Mouse (Mus musculus): ENCODE measurements around the gene Pgs1.
A peak's percentile ranks its signal among the peaks of the same experiment; 100 is the strongest.

The Pgs1 gene

DNA sequence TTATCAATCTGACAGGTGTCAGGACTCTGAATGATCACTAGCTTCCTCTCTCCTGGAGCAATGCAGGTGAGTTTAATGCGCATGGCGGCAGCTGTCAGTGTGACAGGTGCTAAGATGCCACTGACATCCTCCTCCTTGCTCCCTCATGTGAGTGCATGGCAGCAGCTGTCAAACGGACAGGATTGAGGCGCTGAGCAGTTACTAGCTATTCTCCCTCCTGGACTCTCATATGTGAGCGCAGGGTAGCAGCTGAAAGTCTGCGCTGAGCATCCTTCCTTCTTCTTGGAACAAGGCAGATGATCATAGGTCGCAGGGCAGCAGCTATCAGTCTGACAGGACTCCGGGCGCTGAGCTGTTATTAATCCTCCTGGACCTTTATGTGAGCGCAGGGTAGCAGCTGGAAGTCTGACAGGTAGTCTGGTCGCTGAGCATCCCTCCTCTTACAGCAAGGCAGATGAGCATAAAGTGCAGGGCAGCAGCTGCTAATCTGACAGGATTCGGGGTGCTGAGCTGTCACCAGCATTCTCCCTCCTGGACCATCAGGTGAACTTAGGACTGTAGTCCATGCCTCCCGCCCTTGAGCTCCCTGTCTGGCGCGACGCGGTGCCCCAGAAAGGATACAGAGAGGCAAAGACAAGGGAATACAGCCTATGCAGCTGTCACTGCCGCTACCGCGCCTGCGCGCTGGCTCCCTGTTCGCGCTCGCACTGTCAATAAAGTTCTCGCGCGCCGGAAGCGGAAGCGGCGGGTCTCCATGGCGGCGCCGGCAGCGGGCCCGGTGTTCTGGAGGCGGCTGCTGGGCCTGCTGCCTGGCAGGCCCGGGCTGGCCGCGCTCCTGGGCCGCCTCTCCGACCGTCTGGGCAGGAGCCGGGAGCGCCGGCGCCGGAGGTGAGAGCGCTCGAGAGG, at the start of gene Pgs1:
Gene Pgs1 (plus strand): TSS at position 167 of the 906 bp plus-strand sequence.
- peak; percentile 78 to 85 for DNase-seq (ENCODE audit: low spot score in 2 of 2)

DNA sequence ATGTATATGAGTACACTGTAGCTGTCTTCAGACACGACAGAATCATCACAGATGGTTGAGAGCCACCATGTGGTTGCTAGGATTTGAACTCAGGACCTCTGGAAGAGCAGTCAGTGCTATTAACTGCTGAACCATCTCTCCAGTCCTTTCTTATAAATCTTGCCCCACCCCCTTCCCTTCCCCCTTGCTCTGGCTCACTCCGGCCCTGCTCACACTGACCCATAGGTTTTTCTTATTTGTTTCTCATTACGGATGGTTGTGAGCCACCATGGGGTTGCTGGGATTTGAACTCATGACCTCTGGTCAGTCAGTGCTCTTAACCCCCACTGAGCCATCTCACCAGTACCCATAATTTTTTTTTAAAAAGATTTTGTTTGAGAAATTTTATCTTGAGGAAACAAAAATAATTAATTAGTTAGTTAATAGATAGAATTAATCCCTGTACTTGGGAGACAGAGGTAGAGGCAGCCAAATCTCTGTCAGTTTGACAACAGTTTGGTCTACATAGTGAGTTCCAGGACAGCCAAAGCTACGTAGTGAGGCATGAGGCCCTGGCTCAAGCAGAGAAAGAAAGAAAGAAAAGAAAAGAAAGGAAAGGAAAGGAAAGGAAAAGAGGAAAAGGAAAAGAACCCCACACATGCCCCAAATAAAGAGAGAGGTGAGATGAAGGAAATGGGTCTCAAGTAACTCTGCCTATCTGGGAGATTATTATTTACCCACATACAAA, 46.9 kb upstream of the Pgs1 start:
- no peak for DNase-seq (ENCODE audit: low spot score in 2 of 2)

DNA sequence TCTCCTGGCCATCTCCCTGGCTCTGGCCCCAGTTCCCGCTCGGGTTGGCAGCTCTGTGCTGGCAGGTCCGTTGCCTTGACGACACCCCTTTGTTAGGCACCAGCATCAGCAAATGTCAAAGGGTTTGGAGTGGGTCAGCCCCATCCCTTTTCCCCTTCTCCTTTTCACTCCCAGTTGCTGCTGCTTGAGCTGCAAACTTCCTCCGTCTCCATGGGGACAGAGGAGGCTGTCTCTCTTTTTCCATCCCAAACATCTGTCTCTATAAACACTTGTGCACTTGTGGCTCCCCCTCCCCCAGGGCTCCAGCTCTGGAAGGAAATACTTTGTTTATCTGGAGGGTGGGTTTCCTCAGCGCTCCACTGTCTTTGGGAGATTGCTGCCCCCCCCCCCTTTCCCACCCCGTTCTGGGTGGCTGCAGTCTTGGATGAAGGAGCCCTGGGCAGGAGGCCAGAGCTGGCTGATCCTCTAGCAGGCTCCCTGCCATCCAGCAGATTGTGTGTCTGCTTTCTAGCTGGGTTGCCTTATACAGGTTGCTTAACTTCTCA, 46.3 kb upstream of the Pgs1 start:
- DNase-seq (ENCODE audit: low spot score in 2 of 2): no peak

DNA sequence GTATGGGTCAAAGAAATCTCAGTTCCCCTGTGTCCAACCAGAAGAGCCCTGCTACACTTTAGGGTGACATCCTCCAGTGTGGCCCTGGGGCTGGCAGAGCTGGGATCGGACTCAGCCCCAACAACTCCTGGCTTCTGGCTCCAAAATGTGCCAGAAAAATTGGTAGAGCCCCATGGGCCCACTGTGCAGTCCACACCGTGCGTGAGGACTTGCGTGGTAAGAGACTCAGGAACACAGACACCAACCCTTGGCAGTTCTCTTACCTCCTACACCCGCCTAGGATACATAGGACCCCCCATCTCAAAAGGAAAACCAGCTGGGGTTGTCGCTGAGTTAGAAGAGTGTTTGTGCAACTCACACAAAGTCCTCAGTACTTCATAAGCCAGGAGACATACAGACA, 45.2 kb upstream of the Pgs1 start:
- no peak for DNase-seq (ENCODE audit: low spot score in 2 of 2)

DNA sequence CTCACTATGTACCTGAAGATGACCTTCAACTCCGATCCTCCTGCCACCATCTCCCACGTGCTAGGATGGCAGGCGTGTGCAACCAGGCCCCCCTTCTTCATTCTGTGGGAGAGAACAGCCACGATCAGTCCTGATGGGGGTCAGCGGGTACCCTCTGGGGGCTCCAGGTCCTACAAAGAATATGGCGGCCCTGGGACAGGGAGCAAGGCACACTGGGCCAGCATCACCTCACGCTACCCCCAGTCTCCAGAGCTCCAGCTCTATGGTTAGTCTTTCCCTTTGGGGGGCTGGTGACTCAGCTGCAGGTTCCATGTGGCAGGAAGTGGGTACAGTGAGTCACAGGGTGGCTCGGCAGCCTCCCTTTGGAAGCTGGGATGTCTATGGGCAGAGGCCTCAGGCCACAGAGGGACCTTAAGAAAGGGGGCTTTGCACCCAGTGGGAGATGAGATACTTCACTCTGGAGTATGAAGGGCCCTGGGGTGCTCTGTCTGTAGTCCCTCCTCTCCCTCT, 44.7 kb upstream of the Pgs1 start:
- DNase-seq (ENCODE audit: low spot score in 2 of 2): no peak

DNA sequence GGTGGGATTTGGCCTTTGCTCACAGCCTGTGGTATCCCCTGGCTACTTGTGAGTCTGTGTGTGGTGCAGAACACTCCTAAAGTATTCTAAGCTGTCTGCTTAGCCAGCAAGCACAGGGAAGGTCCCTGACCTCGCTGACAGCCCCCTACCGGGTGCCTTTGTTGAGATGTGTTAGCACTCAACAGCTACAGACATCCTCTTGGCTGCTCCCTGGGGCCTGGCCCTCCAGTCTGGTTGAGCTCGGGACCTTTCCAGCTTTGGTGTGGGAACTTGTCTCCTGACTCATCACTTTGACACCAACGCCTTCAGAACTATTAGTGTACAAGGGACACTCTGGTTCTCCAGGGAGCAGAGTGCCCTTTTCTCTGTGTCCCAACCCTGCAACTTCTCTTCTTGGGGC, 44.2 kb upstream of the Pgs1 start:
- DNase-seq (ENCODE audit: low spot score in 2 of 2): no peak

DNA sequence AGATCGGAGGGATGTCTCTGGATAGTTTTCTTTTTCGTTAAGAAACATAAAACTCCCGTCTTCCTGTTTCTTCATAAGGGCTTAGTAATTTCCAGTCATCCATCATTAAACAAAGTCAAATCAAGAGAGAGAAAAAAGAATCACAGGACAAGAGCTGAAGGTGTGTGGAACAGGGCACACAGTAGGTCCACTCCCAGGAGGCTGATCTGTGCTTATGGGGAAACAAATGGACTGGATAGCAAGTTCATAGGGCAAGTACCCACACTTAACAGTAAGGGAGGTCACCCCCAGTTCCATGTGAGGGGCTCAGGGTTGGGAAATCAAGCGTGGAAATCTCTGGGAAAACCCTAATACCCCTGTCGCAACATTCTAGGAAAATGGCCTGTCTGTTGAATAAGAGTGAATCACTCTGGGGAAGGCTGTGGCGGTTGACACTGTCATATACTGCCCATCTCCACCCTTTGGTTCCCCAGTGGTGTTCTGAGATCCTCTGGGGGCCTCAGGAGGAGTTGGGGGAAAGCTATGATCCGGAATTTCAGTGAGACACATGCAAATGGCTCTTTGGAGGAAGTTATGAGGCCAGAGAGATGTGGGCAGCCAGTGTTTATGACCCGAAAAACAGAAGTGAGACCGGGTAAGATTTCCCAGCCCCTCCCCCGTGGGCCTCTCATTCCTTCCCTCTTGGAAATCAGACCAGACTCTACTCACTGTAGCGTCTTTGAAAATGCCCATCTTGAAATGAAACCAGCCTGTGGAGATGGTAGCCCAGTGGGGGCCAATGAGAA, 39.7 kb upstream of the Pgs1 start:
- no peak for DNase-seq (ENCODE audit: low spot score in 2 of 2)

DNA sequence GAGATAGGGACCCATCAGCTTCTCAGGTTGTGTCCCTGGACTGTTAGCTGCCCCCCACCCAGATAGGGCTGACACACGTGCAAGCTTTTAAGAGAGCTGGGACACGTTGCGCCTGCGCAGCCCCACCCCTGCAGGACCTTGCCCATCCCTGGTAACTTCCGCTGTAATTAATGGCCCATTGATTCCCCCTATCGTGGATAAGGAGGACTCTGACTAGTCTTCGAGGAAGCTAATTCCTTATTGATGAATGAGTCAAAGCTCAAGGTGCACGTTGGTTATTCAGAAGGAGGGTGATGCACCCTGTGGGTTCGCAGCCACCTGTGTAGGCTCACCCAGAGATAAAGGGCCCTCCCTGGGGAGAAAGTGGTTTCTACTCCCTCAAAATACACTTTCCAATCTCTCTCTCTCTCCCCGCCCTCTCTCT, 39.1 kb upstream of the Pgs1 start:
- no peak for DNase-seq (ENCODE audit: low spot score in 2 of 2)

DNA sequence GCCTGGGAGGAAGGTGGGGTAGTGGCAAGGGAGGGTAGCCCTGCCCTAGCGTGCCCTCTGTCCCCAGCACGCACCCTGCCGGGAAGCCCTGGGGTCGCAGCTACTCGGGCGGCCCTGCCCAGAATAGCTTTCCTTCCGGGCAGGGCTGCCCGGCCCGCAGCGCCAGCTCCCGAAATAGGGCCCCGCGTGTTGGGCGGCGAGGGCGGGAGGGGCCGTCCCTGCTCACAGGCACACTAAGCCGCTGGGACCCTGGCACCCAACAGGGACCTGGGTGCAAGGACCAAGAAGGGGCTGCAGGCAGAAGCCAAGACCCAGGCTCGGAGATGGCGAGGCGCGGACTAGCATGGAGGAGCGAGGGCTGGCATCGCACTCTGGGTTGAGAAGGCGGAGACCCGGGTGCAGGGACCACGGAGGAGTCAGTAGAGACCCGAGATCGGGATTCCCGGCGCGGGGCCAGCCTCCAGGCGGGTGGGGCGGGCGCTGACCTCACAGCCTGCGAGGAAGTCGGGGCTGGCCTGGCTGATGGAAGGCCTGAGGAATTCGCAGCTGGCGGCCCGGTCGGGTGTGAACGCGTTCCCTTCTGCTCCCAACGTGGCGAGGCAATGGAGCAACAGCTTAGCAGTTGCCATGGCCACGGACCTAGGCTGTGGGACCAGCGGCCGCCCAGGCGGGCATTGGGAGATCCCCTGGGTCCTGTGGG, 36.5 kb upstream of the Pgs1 start:
- no peak for DNase-seq (ENCODE audit: low spot score in 2 of 2)

DNA sequence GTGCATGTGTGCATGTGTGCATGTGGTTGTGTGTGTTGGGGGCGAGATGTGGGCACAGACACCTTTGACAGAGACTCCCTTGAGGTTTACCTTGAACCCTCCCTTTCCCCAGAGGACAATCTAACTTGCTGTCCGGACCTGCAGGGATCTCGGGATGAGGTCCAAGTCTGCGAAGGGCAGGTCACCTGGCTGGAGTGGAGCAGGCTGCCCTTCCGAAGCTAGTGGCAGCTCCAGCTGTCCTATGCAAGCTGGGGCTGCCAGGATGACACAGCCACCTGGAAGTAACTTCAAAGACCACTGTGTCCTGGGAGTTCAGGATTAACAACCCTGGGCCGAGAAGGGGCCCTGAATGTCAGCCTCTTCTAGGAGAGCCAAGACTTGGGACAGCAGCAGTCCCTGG, 34.7 kb upstream of the Pgs1 start:
- DNase-seq (ENCODE audit: low spot score in 2 of 2): no peak

DNA sequence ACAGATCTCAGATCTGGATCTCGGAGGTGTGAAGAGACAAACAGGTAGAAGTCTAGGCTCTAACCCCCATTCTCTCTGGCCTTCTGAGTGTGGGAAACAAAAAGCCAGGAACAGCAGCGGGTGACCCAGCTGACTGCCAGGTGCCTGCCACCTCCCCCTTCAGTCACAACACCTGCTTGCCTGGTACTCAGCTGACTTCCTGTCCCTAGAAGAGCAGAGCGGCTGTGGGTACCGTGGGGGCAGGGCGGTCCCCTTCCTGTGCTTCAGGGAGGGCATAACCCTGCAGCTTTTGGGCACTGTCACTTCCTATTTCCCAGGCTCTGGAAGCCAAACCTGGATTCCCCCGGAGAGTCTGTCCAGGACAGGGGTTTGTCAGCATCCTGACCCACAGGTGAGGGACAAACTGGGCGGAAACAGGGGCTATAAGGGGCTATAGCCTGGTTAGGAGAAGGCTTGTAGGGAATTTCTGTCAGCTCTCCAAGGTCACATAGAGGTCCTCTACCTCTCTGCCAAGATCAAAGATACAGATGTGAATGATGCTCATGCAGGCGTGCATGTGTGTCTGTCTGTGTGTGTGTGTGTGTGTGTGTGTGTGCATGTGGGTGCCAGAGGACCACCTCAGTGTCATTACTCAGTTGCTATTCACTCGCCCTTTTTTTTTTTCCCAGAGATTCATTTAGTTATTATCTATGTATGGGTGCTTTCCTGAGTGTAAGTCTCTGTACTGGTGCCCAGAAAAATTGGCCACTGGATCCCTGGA, 33.7 kb upstream of the Pgs1 start:
- no peak for DNase-seq (ENCODE audit: low spot score in 2 of 2)

DNA sequence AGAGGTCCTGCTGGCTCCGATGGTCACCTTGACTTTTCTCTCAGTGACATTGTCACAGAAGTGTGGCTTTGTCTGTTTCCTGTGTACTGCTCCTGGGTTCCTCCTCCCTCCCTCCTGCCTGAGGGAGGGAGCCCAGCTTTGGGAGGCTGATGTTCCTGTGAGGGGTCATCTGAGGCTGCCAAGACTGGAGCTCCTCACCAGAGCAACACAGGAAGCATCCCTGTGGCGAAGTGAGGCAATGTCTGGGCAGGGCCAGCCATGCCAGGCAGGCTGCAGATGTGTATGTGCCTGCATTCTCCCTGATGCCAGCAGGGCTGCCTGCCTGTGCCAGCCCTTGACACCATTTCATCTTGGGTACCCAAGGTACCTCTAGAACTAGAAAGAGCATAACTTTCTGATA, 32.0 kb upstream of the Pgs1 start:
- DNase-seq (ENCODE audit: low spot score in 2 of 2): no peak

DNA sequence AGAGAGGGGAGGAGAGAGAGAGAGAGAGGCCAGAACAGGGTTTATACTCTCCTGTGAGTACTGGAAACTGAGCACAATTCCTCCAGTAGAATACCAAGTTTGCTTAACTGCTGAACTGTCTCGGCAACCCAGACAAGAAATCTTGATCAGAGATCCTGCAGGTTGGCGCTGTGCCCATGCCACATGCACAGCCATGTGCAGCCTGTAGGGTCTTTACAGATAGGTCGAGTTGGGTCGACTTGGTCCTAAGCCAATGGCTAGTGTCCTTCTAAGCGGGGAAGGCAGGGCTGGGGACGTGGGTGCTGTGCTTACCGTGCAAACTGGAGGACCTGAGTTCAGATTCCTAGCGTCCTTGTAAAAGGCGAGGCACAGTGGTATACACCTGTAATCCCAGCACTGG, 31.3 kb upstream of the Pgs1 start:
- no peak for DNase-seq (ENCODE audit: low spot score in 2 of 2)

DNA sequence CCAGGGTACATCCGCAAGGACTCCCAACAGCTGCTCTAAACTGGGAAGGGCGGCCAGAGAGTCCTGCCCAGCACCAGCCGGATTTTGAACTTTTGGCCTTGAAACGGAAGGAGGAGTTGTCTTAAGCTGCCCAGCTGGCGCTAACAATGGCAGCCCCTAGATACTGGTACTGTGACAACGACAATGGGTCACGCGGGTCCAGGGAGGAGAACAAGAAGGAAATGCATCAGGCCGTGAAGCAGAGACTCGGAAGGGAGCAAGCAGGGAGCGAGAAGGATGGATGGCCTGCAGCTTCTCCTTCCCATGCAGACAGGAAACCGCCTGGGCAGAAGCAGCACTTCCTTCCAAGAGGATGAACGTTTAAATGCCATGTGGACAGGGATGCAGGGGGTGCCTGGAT, 30.5 kb upstream of the Pgs1 start:
- no peak for DNase-seq (ENCODE audit: low spot score in 2 of 2)

DNA sequence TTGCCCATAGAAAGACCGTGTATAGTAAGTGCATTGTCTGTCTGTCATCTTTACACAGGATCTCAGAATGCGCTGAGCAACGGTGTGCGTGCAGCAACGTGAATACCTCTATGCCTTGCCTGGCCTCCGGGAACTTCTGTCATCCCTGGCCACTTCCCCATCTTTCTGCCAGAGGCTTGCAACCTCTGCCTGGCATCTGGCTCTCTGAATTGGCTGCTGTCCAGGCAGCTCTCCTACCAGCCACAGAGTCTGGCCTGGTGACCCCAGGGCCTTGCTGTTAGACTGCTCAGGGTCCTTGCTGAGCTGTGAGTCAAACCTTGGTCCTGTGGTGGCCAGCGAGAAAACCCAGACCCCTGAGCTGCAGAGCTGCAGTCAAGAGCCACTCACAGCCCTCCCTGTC, 27.9 kb upstream of the Pgs1 start:
- DNase-seq (ENCODE audit: low spot score in 2 of 2): no peak

DNA sequence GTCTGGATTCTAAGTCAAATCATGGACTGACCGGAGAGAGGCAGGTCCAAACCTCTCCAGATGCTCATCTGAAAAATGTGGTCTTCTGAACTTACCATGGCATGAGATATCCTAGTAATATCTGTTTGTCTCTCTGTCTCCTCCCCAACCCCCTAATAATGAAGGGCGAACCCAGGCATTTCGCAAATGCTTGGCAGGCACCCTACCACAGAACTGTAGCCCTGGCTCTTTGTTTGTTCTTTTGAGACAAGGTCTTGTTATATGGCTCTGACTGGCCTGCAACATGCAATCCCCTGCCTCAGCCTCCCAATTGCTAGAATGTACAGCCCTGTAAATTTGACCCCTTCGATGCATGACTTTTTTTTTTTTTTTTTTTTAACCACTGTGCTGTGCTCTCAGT, 26.9 kb upstream of the Pgs1 start:
- no peak for DNase-seq (ENCODE audit: low spot score in 2 of 2)

DNA sequence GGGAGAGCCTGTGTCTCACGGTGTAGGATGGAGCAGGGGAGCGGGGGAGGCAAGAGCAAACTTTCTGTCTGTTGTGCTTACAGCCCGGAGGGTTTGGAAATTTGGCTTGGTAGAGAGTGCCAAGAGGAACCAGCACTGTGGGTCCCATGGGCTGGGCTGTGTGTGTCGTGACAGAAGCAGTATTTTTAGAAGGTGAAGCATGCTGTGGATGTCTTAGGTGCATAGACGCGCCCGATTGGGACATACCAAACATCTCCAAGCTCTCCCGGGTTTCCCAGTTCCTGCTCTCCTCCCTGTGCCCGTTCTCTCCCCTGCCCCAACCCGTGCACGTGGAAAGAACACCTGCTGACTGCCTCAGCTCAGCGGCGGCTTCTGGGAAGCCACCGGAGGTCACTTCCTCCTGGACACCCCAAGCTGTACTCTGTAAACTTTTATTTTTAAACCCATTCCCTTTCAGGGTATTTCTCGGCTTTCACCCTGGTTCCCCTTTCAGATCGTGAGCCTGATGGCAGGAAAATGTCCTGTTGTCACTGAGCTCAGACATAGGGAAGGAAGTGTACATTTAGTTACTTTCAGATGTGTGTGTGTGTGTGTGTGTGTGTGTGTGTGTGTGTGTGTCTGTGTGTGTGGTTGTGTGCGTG, 26.2 kb upstream of the Pgs1 start:
- no peak for DNase-seq (ENCODE audit: low spot score in 2 of 2)

DNA sequence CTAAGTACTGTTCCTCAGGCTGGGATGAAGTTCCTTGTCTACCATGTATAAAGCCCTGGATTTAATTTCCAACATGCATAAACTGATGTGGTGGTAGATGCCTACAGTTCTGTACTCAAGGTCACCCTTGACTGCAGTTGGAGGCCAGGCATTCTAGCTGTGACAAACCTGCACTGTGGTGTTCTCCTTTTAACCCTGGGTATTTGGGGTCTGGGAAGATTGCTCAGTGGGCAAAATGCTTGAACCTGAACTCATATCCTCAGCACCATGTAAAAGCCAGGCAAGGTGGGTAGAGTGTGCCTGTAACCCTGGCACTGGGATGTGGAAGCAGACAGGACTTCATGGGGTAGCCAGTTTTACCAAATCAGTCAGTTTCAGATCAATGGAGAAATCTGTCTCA, 25.5 kb upstream of the Pgs1 start:
- DNase-seq (ENCODE audit: low spot score in 2 of 2): no peak

DNA sequence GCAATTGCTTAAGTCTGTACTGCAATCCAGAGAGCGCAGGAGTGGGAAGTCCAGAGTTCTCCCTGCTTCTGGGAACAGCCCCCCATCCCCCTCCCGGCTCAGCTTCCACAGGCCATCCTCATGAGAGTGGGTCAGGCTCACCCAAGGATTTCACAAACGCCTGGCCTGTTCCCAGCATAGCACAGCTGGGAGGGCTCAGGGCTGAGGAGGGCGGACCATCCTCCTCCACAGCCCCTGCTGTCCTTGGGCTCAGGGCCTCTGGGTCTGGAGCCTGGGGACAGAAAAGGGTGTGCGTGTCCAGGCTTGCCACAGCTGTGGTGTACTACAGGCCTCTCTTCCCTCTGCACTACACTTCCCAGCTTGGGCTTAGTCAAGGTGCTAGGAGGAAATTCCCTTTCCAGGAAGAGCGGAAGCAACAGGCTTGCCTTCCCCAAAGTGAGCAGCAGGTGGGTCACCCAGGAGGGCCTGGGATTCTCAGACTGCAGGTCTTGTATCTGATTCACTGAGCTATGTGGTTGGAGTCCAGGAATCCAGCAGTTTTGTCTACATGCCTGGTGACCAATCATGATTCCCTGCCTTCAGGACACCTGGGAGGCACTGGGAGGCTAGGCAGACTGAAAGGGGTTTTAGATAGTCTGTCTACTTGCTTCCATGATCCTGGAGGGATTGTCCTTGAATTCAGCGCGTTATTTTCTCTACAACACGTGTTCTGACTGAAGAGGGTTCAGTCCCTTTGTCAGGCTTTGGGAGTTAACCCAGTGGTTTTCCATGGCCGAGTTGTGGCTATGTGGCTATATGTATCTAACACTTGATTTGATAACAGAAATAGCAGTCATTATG, 23.6 kb upstream of the Pgs1 start:
- no peak for DNase-seq (ENCODE audit: low spot score in 2 of 2)

Measured in frontal cortex, postnatal 25 days (tissue).